Mouse (Mus musculus) bone marrow, adult 2 months (tissue): ENCODE data around the gene AC124502.3.

Experiments used
- CTCF ChIP-seq: fragments of 200-500 bp; IDR thresholded peaks from 2 replicates; pipeline ENCODE4 v1.5.1; 2011; ENCODE audit warnings: low read length, control low read depth; ENCODE audit not compliant: control insufficient read depth, insufficient read depth
- POLR2A ChIP-seq: fragments of 200-500 bp; IDR thresholded peaks from 2 replicates; pipeline ENCODE4 v1.6.1; 2011; ENCODE audit warnings: low read depth, mild to moderate bottlenecking, control low read depth, low read length, borderline replicate concordance; ENCODE audit not compliant: control insufficient read depth

DNA sequence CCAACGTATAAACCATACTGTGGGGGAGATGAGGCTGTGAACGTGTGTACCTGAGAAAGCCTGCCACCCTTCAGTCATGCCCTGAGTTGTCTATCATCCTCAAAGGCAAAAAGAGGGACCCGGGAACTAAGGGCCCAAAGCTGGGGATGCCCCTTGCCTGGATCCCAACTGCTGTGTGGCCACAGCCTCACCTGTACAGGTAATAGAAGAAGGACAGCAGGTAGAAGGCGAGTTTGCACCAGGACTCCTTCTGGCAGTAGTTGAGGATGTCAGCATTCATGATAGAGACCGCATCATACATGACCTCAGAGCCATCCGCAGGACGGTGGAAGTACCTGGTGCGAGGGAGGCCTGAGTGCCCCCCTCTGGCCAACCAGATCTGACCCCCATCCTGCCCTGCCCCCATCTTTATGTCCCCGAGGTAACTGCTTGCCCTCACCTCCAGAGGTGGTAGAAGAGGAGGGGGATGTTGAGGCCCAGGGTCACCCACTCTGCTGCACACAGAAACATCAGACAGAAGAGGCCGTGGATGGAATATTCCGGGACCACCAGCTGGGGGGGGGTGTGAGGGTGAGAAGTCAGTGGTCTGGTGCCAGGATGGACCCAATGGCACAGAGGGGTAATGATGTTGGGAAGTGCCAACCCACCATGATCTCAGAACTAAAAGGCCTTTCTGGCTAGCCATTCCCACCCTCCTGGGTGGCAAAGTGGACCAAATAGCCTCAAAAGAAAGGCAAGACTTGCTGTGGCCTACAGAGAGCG is 55.0 kb downstream of the AC124502.3 start:
- TF ChIP-seq POLR2A (no peak), CTCF (no peak)
